Mouse (Mus musculus): ENCODE data around the gene Arl8a.

- TF ChIP-seq CTCF (conservative IDR thresholded peaks at IDR 0.05; ENCODE audit: low read length) (no peak), POU5F1 (IDR thresholded peaks at IDR 0.05; ENCODE audit: borderline replicate concordance, low read length) (no peak), NANOG (IDR thresholded peaks at IDR 0.05; ENCODE audit: borderline replicate concordance, low read length) (no peak)
Observed at GRCm38 (mm10) chr1:135181880-135182623, 35.4 kb downstream of the Arl8a start.

All from E14TG2a.4 (cell line).